Mouse (Mus musculus) left cerebral cortex, postnatal 14 days (tissue): ENCODE results near the gene Dennd1b. TPM values are rescaled to one million over a fixed set of nuclear protein-coding genes. Genes with fewer than 3 reads are reported as not detected.

ENCODE experiments used
- total RNA-seq, 2 experiments: library from RNA; stranded (reverse); gene quantifications; 2 replicates each; pipeline ENCODE4 v1.2.3; 2021

Dennd1b gene
- total RNA-seq, 2 experiments from 2014 or later = 19.2 to 19.9 TPM

Other genes starting within 250 kb of the Dennd1b start
- gene Lhx9, start 114.9 kb upstream of the Dennd1b start, total RNA-seq = 1 to 10 TPM in 1 of 2 experiments, under 1 TPM in 1; 0.33 to 1.6 TPM
- gene 2310009B15Rik, start 106.6 kb upstream of the Dennd1b start, total RNA-seq = 10 to 100 TPM; 13.7 to 14.2 TPM